Mouse (Mus musculus) frontal cortex, postnatal 25 days (tissue): ENCODE measurements around the gene Hcar1.

ENCODE experiments used
- DNase-seq, 2 experiments: peaks; one replicate each; pipeline ENCODE4 v3.0.0; 2022; ENCODE audit warnings: low spot score in 2 of 2

Hcar1 gene

GRCm38 (mm10) chr5:123863934-123864333 lies 15.9 kb downstream of the Hcar1 start:
- DNase-seq, result no peak

DNA sequence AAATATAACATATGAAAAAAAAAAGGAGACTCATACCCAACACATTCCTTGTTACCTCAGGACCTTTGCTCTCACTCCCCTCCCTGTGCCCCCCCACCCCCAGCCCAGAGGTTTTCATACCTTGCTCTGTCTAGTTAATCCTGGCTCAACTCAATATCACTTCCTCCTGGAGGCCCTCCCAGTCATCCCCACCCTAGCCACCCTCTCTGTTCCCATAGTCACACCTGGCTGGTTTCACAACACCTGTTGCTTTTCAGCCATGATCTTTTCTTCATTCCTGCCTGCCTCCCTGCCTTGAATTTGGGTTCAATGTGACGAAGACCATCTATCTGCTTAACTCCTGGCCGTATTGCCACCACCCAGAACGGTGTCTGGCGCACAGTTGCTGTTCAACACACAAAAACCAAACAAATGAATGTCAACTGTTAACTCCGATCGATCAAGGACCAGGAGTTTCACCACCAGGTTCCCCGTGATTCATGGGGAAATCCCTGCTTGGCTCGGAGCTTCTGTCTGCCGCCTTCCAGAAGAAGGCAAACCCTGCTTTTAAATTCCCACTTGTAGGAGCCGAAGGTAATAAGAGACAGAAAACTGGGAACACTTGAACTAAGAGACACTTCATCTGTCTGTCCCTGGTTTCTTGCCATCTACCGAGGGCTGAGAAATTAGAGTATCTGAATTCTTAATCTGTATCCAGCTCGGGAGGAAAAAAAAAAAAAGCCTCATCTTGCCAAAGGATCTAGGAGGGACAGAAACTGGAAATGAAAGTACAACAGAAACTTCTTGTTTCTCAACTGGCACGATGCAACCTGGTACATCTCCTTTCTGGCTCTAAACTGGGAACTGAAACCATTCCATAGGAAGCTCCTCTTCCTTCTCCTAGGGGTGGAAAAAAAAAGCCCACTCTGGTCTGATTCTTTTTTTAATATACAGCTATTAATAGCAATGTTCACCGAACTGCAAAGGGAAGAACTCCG lies 17.2 kb downstream of the Hcar1 start:
- no peak for DNase-seq

DNA sequence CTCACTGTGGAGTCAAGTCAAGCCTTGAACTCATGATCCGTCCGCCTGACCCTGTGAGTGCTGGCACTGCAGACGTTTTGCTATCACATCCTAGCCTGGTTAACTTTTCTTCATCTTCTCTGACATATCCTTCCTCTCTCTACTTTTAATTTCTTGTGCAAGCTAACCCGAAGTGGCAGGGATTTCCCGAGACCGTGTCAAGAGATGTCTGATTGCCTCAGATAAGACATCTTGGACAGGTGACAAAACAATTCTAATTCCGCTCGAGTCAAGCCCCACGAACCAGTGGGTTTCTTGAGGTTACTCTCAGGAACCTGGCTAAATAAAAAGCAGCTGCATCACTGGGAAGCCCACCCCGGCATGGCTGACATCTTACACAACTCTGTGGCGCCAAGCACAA lies 21.0 kb downstream of the Hcar1 start:
- no peak for DNase-seq

GRCm38 (mm10) chr5:123854511-123854910 lies 25.3 kb downstream of the Hcar1 start:
- no peak for DNase-seq

GRCm38 (mm10) chr5:123853877-123854504 lies 25.8 kb downstream of the Hcar1 start:
- DNase-seq, result no peak

GRCm38 (mm10) chr5:123851398-123851797 lies 28.4 kb downstream of the Hcar1 start:
- no peak for DNase-seq

GRCm38 (mm10) chr5:123844316-123844715 lies 35.5 kb downstream of the Hcar1 start:
- DNase-seq, result no peak

DNA sequence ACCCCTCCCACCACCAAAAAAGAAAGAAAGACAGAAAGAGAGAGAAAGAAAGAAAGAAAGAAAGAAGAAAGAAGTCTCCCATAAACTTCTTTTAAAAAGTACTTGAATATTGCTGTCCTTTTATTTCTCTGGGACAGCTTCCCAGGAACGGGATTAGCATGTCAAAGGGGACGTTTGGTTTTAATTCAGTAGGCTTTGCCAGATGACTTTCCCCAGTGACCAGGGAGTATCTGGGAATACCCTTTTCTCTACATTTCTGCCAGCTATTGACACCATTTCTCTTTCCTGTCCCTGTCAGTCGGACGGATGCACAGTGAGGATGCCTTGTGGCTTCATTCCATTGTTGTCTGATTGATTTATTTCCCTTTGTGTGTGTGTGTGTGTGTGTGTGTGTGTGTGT lies 36.0 kb downstream of the Hcar1 start:
- no peak for DNase-seq

- DNase-seq, result no peak
These were observed 36.9 kb downstream of the Hcar1 start for GRCm38 (mm10) chr5:123842935-123843282.

DNA sequence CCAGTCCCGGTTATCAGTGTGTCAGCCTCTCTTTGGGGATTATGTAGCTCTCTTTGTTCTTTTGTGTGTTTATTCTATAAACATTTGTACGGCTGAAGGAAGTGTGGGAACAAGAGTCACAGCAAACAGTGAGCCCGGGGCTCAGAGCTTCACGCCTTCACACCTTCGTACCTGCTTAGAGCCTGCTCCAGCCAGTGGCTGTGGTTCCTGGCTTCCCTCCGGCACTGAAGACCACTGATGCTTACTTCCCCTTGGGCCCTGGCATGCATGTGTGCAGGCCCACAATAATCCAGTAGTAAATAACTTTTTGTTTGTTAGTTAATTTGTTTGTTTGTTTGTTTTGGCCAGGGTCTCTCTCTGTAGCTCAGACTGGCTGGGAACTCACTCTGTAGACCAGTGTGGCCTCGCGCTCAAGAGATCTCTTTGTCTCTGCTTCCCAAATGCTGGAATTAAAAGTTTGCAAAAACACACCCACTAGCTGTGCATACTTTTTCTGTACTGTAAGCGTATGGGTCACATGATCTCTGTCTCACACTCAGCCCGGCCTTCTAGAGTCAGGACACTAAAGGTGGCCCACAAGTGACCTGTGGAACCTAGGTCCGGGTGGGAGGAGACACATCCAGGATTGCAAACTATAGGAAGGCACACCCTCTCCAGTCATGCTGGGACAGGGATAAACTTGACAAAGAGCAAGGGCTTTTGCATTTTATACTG lies 37.4 kb downstream of the Hcar1 start:
- DNase-seq, result no peak

DNA sequence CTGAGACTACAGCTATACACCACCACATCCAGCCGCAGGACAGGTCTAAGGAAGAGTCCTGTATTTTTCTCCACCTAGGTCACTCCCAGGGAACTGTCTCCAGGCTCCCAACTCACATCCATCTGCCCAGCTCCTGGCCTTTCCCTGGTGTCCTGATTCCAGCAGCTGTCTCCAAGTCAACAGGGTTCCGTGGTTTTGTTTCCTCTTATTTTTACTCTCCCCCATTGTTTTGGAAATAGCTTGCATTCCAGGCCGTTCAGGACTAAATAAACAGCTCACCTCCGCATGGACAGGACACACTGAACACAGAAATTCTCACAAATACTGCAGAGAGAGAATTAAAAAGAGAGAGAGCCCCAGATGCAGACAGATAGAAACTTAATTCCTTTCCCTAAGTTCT lies 42.4 kb downstream of the Hcar1 start:
- no peak for DNase-seq

- no peak for DNase-seq
These were observed 45.0 kb downstream of the Hcar1 start for GRCm38 (mm10) chr5:123834836-123835235.

DNA sequence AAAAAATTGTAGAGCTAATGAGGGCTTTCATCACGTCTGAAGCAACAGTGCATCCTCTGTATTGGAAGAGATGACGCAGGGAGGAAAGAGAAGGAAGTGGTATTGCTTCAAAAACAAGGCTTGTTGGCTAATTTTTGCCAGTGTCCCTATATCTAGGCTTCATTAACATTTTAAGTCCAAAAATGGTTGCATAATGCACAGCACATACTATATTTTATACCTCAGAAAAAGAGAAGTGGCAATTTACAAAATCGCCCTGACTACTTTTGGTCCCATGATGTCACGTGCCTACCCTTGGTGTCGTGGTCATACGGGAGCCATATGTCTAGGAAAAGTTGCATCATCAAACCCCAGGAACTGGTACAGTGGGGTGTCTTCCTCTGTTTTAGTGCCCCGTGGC lies 47.5 kb downstream of the Hcar1 start:
- no peak for DNase-seq

GRCm38 (mm10) chr5:123827659-123828091 lies 52.1 kb downstream of the Hcar1 start:
- no peak for DNase-seq
